Mouse (Mus musculus) liver, embryonic 16.5 days (tissue): ENCODE measurements around the gene Mfsd12. TPM values are rescaled to one million over a fixed set of nuclear protein-coding genes. Genes with fewer than 3 reads are reported as not detected.

Experiments used
- ATAC-seq: fragments of 200-750 bp; cut with Nextera tagmentation; 2 replicates; pipeline ENCODE4 v1.8.0; 2017; ENCODE audit warnings: low read depth, mild to moderate bottlenecking, moderate number of reproducible peaks, moderate library complexity
- H3K27ac ChIP-seq: fragments of 300-500 bp; sonication (generic); 2 replicates; pipeline ENCODE4 v1.5.1; 2014; ENCODE audit warnings: mild to moderate bottlenecking, low read length
- H3K27me3 ChIP-seq: fragments of 300-500 bp; sonication (generic); 2 replicates; pipeline ENCODE4 v1.6.1; 2014; ENCODE audit warnings: low read depth, low read length, mixed read lengths; ENCODE audit not compliant: control insufficient read depth, insufficient read depth
- H3K36me3 ChIP-seq: fragments of 300-500 bp; sonication (generic); 2 replicates; pipeline ENCODE4 v1.6.1; 2014; ENCODE audit warnings: mild to moderate bottlenecking; ENCODE audit not compliant: control insufficient read depth, insufficient read depth
- H3K4me1 ChIP-seq: fragments of 300-500 bp; sonication (generic); 2 replicates; pipeline ENCODE4 v1.6.1; 2014; ENCODE audit warnings: low read depth, low read length, mixed read lengths; ENCODE audit not compliant: control insufficient read depth
- H3K4me2 ChIP-seq: fragments of 300-500 bp; sonication (generic); 2 replicates; pipeline ENCODE4 v1.6.1; 2014; ENCODE audit warnings: low read depth, low read length, mixed read lengths
- H3K4me3 ChIP-seq: fragments of 300-500 bp; sonication (generic); 2 replicates; pipeline ENCODE4 v1.5.1; 2014; ENCODE audit warnings: low read depth, mild to moderate bottlenecking, low read length
- H3K9ac ChIP-seq: fragments of 300-500 bp; sonication (generic); 2 replicates; pipeline ENCODE4 v1.6.1; 2014; ENCODE audit warnings: low read depth, low read length
- H3K9me3 ChIP-seq: fragments of 300-500 bp; sonication (generic); replicated peaks from 2 replicates; pipeline ENCODE4 v1.6.1; 2016; ENCODE audit warnings: low read length; ENCODE audit not compliant: control insufficient read depth
- WGBS: fragments of 180-500 bp; shearing (Covaris S2); extraction: QIAGEN DNeasy Blood & Tissue Kit; methylation state at CpG from one replicate; pipeline ENCODE4 v1.1.7; 2014; ENCODE audit not compliant: insufficient replicate concordance; 5-methylcytosine and 5-hydroxymethylcytosine counted together
- polyA plus RNA-seq: library from polyadenylated mRNA; unstranded; fragments of >200 nt; fragmentation: Nextera tagmentation; extraction: Ambion mirVana; gene quantifications from 2 replicates; pipeline ENCODE4 v1.2.1, GENCODE M21; 2015

The Mfsd12 gene
- polyA plus RNA-seq, 1 experiment from 2014 or later = 11.9 TPM

- Histone ChIP-seq H3K9me3 (no peaks in the 10 kb centered on the region), H3K27ac (peak overlapping the region; percentile 92), H3K4me3 (peak overlapping the region; percentile 78), H3K4me2 (peak overlapping the region; percentile 89), H3K36me3 (peaks cover 26% of the 10 kb centered on the region), H3K27me3 (no peaks in the 10 kb centered on the region), H3K9ac (peak overlapping the region; percentile 62), H3K4me1 (peaks cover 46% of the 10 kb centered on the region)
- ATAC-seq = no peak
- WGBS = 39% methylated on average over 8 of the region's 8 CpGs
Measured at GRCm38 (mm10) chr10:81319330-81319699, 38.0 kb upstream of the Mfsd12 start.

- ATAC-seq = no peak
- Histone ChIP-seq H3K27ac (peak overlapping the region; percentile 92), H3K36me3 (peaks cover 33% of the 10 kb centered on the region), H3K9ac (peak overlapping the region; percentile 62), H3K27me3 (no peaks in the 10 kb centered on the region), H3K4me2 (peak overlapping the region; percentile 89), H3K4me1 (peaks cover 46% of the 10 kb centered on the region), H3K9me3 (no peaks in the 10 kb centered on the region), H3K4me3 (peak overlapping the region; percentile 78)
- WGBS = 1% methylated on average over 38 of the region's 38 CpGs
Measured at GRCm38 (mm10) chr10:81319741-81320549, 37.3 kb upstream of the Mfsd12 start.

DNA sequence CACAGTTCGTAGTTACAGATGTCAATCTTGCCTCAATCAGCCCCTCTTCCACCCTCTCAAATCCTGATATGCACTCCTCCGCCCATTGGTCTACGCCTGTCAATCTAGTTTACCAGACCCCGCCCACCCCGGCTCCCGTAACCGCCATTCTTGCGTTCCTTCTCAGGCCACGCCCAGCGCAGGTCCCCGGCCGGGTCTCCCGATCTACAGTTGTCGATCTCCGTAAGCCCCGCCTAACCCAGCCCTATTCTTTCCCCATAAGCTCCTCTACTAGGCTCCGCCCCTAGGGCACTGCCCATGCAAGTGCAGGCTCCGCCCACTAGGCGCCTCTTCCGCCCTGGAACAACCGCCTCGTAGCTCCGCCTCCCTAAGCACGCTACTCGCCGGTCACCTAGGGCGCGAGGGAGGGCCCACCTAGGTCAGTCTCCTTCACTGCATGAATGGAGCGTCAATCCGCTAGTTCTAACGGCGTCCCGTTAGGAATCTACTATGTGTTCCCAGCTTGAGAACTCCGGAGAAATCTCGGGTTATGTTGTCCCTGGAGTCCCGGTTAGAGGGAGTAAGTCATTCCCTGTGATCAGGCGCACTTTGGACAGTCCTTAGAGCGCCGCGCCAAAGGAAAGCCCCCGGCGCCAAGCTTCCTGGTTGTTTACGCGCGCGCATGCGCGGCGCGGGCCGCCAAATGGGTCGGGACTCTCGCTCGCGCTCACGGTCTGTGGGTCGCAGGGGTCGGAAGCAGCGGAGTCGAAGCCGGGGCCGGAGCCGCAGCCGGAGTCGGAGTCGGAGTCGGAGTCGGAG, 36.5 kb upstream of the Mfsd12 start, which contains the start of gene Cactin:
TSS of gene Cactin (plus strand) at position 554 of the 798 bp plus-strand sequence.
- Histone ChIP-seq H3K9me3 (no peaks in the 10 kb centered on the region), H3K4me3 (peak within 1 kb of the TSS; percentile 78), H3K36me3 (peaks cover 41% of the 10 kb centered on the region), H3K4me2 (peak within 1 kb of the TSS; percentile 89), H3K27ac (peak within 1 kb of the TSS; percentile 92), H3K9ac (peak within 1 kb of the TSS; percentile 88), H3K27me3 (no peaks in the 10 kb centered on the region), H3K4me1 (peaks cover 46% of the 10 kb centered on the region)
- WGBS = under 1% methylated on average over 68 of the region's 68 CpGs
- ATAC-seq = peak; percentile 86

DNA sequence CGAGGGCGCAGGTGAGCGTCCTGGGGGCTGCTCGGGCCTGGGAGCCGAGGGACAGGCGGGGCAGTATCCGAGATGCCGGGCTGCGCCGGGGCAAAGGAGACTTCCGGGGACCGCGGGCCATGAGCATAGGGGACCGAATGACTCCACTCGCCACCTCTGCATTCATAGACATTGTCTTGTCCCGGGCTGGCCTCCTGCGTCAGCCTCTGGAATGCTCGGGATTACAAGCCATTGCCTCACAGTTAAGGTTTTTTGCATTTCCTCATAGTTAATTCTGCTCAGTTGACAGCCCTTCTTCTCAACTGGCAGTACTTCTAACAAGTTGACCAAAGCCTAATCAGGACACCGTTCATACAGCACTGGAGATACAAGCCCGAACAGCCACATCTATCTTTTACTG, 35.9 kb upstream of the Mfsd12 start:
- Histone ChIP-seq H3K4me2 (peak overlapping the region; percentile 89), H3K36me3 (peaks cover 44% of the 10 kb centered on the region), H3K9me3 (no peaks in the 10 kb centered on the region), H3K27me3 (no peaks in the 10 kb centered on the region), H3K27ac (peak overlapping the region; percentile 92), H3K4me1 (peaks cover 46% of the 10 kb centered on the region), H3K4me3 (peak overlapping the region; percentile 78), H3K9ac (peak overlapping the region; percentile 88)
- no peak for ATAC-seq
- whole genome bisulfite sequencing = 2% methylated on average over 20 of the region's 20 CpGs

DNA sequence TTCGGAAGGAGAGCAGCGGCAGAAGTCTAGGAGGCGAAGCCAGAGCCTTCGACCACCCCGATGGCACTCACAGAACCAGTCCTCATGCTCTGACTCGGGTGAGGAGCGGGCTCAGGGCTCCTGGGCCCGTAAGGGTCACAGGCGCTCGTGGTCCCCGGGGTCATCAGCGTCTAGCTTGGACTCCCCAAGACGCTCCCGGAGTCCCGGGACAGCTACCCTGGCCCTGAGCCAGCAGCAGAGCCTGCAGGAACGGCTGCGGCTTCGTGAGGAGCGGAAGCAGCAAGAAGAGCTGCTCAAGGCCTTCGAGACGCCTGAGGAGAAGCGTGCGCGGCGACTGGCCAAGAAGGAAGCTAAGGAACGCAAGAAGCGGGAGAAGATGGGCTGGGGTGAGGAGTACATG, 34.8 kb upstream of the Mfsd12 start:
- Histone ChIP-seq H3K4me3 (peak overlapping the region; percentile 78), H3K9ac (peak overlapping the region; percentile 88; the same call in 1 of the 2 replicates), H3K36me3 (peaks cover 52% of the 10 kb centered on the region), H3K4me2 (peak overlapping the region; percentile 89), H3K27me3 (no peaks in the 10 kb centered on the region), H3K4me1 (peaks cover 40% of the 10 kb centered on the region), H3K9me3 (no peaks in the 10 kb centered on the region), H3K27ac (no peak overlapping the region; the same call in 1 of the 2 replicates)
- 90% methylated on average over 27 of the region's 27 CpGs for WGBS
- no peak for ATAC-seq

GRCm38 (mm10) chr10:81323141-81323775, 34.0 kb upstream of the Mfsd12 start:
- WGBS = 92% methylated on average over 23 of the region's 23 CpGs
- no peak overlapping the region for H3K4me3 ChIP-seq

GRCm38 (mm10) chr10:81323791-81324530, 33.3 kb upstream of the Mfsd12 start:
- H3K27me3 ChIP-seq = no peaks in the 10 kb centered on the region
- no peak for ATAC-seq
- H3K36me3 ChIP-seq = peaks cover 52% of the 10 kb centered on the region
- H3K4me3 ChIP-seq = no peak overlapping the region
- H3K27ac ChIP-seq = no peak overlapping the region
- no peak overlapping the region for H3K4me2 ChIP-seq
- no peaks in the 10 kb centered on the region for H3K9me3 ChIP-seq
- H3K9ac ChIP-seq = no peak overlapping the region
- 95% methylated on average over 18 of the region's 18 CpGs for WGBS
- H3K4me1 ChIP-seq = peaks cover 31% of the 10 kb centered on the region

More at GRCm38 (mm10) chr10:81323141-81323775, 34.0 kb upstream of the Mfsd12 start:
- Histone ChIP-seq H3K36me3 (peaks cover 52% of the 10 kb centered on the region), H3K27ac (no peak overlapping the region), H3K27me3 (no peaks in the 10 kb centered on the region), H3K9me3 (no peaks in the 10 kb centered on the region), H3K4me2 (no peak overlapping the region), H3K9ac (no peak overlapping the region), H3K4me1 (peaks cover 35% of the 10 kb centered on the region)
- ATAC-seq = no peak

- no peaks in the 10 kb centered on the region for H3K27me3 ChIP-seq
- H3K36me3 ChIP-seq = peaks cover 52% of the 10 kb centered on the region
- H3K9me3 ChIP-seq = no peaks in the 10 kb centered on the region
- H3K4me3 ChIP-seq = no peak overlapping the region
- H3K4me1 ChIP-seq = peaks cover 20% of the 10 kb centered on the region
- no peak overlapping the region for H3K27ac ChIP-seq
- ATAC-seq = no peak
- no peak overlapping the region for H3K9ac ChIP-seq
- 91% methylated on average over 21 of the region's 21 CpGs for WGBS
- H3K4me2 ChIP-seq = no peak overlapping the region
Measured at GRCm38 (mm10) chr10:81325176-81325575, 32.1 kb upstream of the Mfsd12 start.
